Mouse (Mus musculus): Measurements from ENCODE around the gene Fgd6. TPM values are rescaled to one million over a fixed set of nuclear protein-coding genes. Genes with fewer than 3 reads are reported as not detected.

Gene Fgd6
- polyA plus RNA-seq, 1 experiment = 6.0 TPM

DNA sequence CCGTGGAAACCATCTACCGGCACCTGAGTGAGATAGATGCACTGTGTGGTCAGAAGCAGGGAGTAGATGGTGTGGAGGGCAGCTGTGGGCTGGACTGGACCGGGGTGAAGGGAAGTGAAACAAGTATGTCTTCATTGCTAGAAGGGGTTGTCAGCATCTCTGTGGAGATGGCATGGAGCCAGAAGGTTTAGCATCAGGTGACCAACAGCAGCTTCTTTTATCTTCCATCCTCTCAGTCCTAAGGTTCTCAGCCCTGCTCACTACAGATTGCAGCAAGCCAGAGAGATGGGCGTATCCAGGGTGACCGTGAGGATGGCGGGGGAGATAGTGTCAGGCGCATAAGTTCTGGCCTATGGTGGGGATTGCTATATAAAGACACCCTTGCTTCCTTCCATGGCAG lies 86.8 kb downstream of the Fgd6 start:
- Histone ChIP-seq H3K4me1 (ENCODE audit: control insufficient read depth, insufficient read depth, low read length) (peaks cover 8% of the 10 kb centered on the region; the same call in 1 of the 2 replicates), H3K27ac (ENCODE audit: insufficient read depth, low read length) (no peak overlapping the region), H3K4me3 (ENCODE audit: insufficient read depth, low read length) (no peak overlapping the region)
- TF ChIP-seq CTCF (IDR thresholded peaks at IDR 0.05; ENCODE audit: borderline replicate concordance, insufficient read depth, low read length) (no peak), POLR2A (IDR thresholded peaks at IDR 0.05; ENCODE audit: low read depth, low read length) (no peak)

- Histone ChIP-seq H3K4me3 (ENCODE audit: insufficient read depth, low read length) (no peak overlapping the region), H3K4me1 (ENCODE audit: control insufficient read depth, insufficient read depth, low read length) (peaks cover 3% of the 10 kb centered on the region; the same call in 1 of the 2 replicates), H3K27ac (ENCODE audit: insufficient read depth, low read length) (no peak overlapping the region)
- TF ChIP-seq POLR2A (IDR thresholded peaks at IDR 0.05; ENCODE audit: low read depth, low read length) (no peak), CTCF (IDR thresholded peaks at IDR 0.05; ENCODE audit: borderline replicate concordance, insufficient read depth, low read length) (no peak)
Observed at GRCm38 (mm10) chr10:94123581-94123980, 87.8 kb downstream of the Fgd6 start.

DNA sequence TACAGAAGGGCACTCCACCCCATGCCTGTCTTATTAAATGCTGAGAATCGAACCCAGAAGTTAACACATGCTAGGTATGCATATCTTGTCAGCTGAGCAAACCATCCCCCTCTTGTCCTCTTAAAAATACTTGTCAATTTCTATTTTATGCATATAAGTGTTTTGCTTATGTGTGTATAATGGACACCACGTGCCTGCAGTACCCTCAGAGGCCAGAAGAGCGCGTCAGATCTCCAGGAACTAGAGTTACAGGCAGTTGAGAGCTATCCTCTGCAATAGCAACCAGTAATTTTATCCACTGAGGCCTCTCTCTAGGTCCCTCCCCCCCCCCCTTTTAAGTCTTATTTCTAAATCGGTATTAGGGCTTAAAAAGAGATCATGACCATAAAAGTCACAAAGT lies 88.6 kb downstream of the Fgd6 start:
- H3K27ac ChIP-seq (ENCODE audit: insufficient read depth, low read length) = no peak overlapping the region
- H3K4me1 ChIP-seq (ENCODE audit: control insufficient read depth, insufficient read depth, low read length) = no peaks in the 10 kb centered on the region
- no peak overlapping the region for H3K4me3 ChIP-seq (ENCODE audit: insufficient read depth, low read length)
- no peak for TF ChIP-seq POLR2A (IDR thresholded peaks at IDR 0.05; ENCODE audit: low read depth, low read length)
- no peak for TF ChIP-seq CTCF (IDR thresholded peaks at IDR 0.05; ENCODE audit: borderline replicate concordance, insufficient read depth, low read length)

GRCm38 (mm10) chr10:94129680-94130119 lies 93.9 kb downstream of the Fgd6 start:
- Histone ChIP-seq H3K4me1 (ENCODE audit: control insufficient read depth, insufficient read depth, low read length) (no peaks in the 10 kb centered on the region; the same call in 1 of the 2 replicates), H3K4me3 (ENCODE audit: insufficient read depth, low read length) (no peak overlapping the region), H3K27ac (ENCODE audit: insufficient read depth, low read length) (no peak overlapping the region)
- TF ChIP-seq CTCF (IDR thresholded peaks at IDR 0.05; ENCODE audit: borderline replicate concordance, insufficient read depth, low read length) (no peak), POLR2A (IDR thresholded peaks at IDR 0.05; ENCODE audit: low read depth, low read length) (no peak)

- no peak overlapping the region for H3K4me3 ChIP-seq (ENCODE audit: insufficient read depth, low read length)
- no peaks in the 10 kb centered on the region; the same call in 1 of the 2 replicates for H3K4me1 ChIP-seq (ENCODE audit: control insufficient read depth, insufficient read depth, low read length)
- TF ChIP-seq POLR2A (IDR thresholded peaks at IDR 0.05; ENCODE audit: low read depth, low read length) (no peak), CTCF (IDR thresholded peaks at IDR 0.05; ENCODE audit: borderline replicate concordance, insufficient read depth, low read length) (no peak)
- H3K27ac ChIP-seq (ENCODE audit: insufficient read depth, low read length) = no peak overlapping the region
Observed at GRCm38 (mm10) chr10:94133081-94133480, 97.3 kb downstream of the Fgd6 start.

- H3K27ac ChIP-seq (ENCODE audit: insufficient read depth, low read length) = no peak overlapping the region
- TF ChIP-seq POLR2A (IDR thresholded peaks at IDR 0.05; ENCODE audit: low read depth, low read length) = no peak
- H3K4me3 ChIP-seq (ENCODE audit: insufficient read depth, low read length) = no peak overlapping the region
- H3K4me1 ChIP-seq (ENCODE audit: control insufficient read depth, insufficient read depth, low read length) = no peaks in the 10 kb centered on the region; the same call in 1 of the 2 replicates
Observed at GRCm38 (mm10) chr10:94133674-94134073, 97.9 kb downstream of the Fgd6 start.

DNA sequence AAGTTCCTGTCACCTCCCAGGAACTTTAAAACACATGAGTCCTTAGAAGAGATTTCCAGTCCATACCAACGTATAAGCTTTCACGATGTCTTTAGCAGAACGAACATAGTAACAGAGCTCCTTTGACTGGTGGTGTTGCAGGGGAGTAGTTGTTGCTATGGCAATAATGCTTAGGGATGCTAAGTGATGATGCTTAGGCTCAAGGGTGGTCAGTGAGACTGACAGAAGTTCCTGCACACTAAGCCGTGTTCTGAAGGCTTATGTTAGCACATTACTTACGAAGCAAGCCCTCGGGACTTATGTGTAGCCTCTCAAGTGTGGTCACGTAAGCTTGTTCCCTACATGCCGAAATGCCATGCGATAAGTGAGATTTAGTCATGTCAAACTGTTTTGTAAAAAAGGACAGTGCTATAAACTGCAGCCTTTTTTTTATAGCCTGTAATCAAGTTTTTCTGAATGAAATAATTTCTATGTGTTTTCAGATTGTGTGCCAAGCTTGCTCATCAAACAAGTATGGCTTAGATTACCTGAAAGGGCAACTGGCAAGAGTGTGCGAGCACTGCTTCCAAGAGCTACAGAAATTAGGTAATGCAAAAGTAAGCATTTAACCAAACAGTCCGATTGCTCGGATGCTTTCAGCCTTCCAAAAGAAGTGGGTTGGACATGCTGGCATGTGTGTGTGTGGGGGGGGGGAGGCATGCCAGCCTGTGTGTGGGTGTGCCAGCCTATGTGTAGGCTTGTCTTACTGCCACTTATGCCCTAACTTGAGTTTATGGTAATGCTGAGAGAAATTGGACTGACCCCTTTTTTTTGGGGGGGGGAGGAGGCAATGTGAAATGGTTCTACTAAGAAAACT lies 99.0 kb downstream of the Fgd6 start:
- Histone ChIP-seq H3K4me1 (ENCODE audit: control insufficient read depth, insufficient read depth, low read length) (no peaks in the 10 kb centered on the region; the same call in 1 of the 2 replicates), H3K4me3 (ENCODE audit: insufficient read depth, low read length) (no peak overlapping the region), H3K27ac (ENCODE audit: insufficient read depth, low read length) (no peak overlapping the region)
- TF ChIP-seq CTCF (IDR thresholded peaks at IDR 0.05; ENCODE audit: borderline replicate concordance, insufficient read depth, low read length) = no peak
- TF ChIP-seq POLR2A (IDR thresholded peaks at IDR 0.05; ENCODE audit: low read depth, low read length) = no peak

- Histone ChIP-seq H3K27ac (ENCODE audit: insufficient read depth, low read length) (no peak overlapping the region), H3K4me1 (ENCODE audit: control insufficient read depth, insufficient read depth, low read length) (no peaks in the 10 kb centered on the region), H3K4me3 (ENCODE audit: insufficient read depth, low read length) (no peak overlapping the region)
- no peak for TF ChIP-seq CTCF (IDR thresholded peaks at IDR 0.05; ENCODE audit: borderline replicate concordance, insufficient read depth, low read length)
Observed at GRCm38 (mm10) chr10:94138890-94139482, 103.2 kb downstream of the Fgd6 start.

GRCm38 (mm10) chr10:94140227-94140931 lies 104.6 kb downstream of the Fgd6 start:
- TF ChIP-seq CTCF (IDR thresholded peaks at IDR 0.05; ENCODE audit: borderline replicate concordance, insufficient read depth, low read length) (no peak), POLR2A (IDR thresholded peaks at IDR 0.05; ENCODE audit: low read depth, low read length) (no peak)
- Histone ChIP-seq H3K4me3 (ENCODE audit: insufficient read depth, low read length) (no peak overlapping the region), H3K27ac (ENCODE audit: insufficient read depth, low read length) (no peak overlapping the region), H3K4me1 (ENCODE audit: control insufficient read depth, insufficient read depth, low read length) (no peaks in the 10 kb centered on the region)

All from embryonic fibroblast, embryonic 13.5 days (primary cell).